Mouse (Mus musculus) heart, adult 8-10 months (tissue): ENCODE data around the gene Filip1. TPM values are rescaled to one million over a fixed set of nuclear protein-coding genes. Genes with fewer than 3 reads are reported as not detected.

Experiments
- DNase-seq: peaks from one replicate; pipeline ENCODE4 v3.0.0; 2022; ENCODE audit warnings: low spot score
- total RNA-seq, 4 experiments: library from RNA; stranded (reverse); gene quantifications; 2 replicates each; pipeline ENCODE4 v1.2.4; 2022

Filip1 gene
- total RNA-seq, 4 experiments from 2014 or later, result 107 to 134 (median 116) TPM

DNA sequence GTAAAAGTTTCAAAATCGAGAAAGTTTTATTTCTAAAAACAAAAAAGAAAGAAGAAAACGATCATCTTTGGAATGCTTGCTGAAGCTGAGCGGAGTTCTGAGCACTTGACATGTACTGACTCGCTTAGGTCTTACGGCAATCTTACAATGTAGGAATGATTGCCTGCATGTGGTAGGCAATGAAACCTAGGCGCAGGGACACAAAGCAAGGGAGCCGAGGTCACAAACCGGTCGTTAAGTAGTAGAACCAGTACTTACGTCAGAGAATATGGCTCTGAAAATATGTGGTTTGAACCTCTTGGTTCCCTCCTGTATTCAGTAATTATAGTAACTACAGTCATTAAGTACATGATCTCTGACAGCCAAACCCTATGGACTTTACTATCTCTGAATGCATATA, 29.4 kb downstream of the Filip1 start:
- DNase-seq, result no peak

- no peak for DNase-seq
Observed at GRCm38 (mm10) chr9:79979274-79979673, 33.4 kb downstream of the Filip1 start.

GRCm38 (mm10) chr9:79978228-79979024, 34.2 kb downstream of the Filip1 start:
- no peak for DNase-seq

- peak; percentile 84 for DNase-seq
Observed at GRCm38 (mm10) chr9:79977549-79977971, 35.1 kb downstream of the Filip1 start.

- no peak for DNase-seq
Observed at GRCm38 (mm10) chr9:79976789-79977188, 35.9 kb downstream of the Filip1 start.

GRCm38 (mm10) chr9:79975121-79975520, 37.5 kb downstream of the Filip1 start:
- DNase-seq, result no peak

- DNase-seq, result no peak
Observed at GRCm38 (mm10) chr9:79973582-79973981, 39.1 kb downstream of the Filip1 start.

GRCm38 (mm10) chr9:79972705-79973104, 39.9 kb downstream of the Filip1 start:
- no peak for DNase-seq

DNA sequence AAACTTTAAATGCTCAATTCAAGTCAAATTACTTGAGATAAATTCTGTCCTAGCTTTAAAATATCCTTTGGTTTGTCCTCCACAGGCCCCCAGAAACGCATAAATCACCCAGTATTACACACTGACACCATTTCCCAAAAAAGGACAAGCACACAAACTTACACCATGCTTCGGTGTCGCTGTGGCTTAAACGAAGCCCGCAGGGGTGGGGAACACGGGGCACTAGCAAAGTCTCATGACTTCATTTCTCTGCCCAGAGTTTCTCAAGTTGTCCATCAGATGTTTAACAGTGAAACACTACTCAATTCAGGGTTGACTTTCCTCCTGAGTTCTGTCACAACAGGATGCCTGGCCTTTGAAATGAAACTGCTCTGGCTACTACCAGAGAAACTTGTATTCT, 41.0 kb downstream of the Filip1 start:
- DNase-seq, result no peak

- no peak for DNase-seq
Observed at GRCm38 (mm10) chr9:79970659-79971118, 42.0 kb downstream of the Filip1 start.

- no peak for DNase-seq
Observed at GRCm38 (mm10) chr9:79969544-79969943, 43.1 kb downstream of the Filip1 start.

GRCm38 (mm10) chr9:79966711-79967487, 45.8 kb downstream of the Filip1 start:
- DNase-seq, result no peak

DNA sequence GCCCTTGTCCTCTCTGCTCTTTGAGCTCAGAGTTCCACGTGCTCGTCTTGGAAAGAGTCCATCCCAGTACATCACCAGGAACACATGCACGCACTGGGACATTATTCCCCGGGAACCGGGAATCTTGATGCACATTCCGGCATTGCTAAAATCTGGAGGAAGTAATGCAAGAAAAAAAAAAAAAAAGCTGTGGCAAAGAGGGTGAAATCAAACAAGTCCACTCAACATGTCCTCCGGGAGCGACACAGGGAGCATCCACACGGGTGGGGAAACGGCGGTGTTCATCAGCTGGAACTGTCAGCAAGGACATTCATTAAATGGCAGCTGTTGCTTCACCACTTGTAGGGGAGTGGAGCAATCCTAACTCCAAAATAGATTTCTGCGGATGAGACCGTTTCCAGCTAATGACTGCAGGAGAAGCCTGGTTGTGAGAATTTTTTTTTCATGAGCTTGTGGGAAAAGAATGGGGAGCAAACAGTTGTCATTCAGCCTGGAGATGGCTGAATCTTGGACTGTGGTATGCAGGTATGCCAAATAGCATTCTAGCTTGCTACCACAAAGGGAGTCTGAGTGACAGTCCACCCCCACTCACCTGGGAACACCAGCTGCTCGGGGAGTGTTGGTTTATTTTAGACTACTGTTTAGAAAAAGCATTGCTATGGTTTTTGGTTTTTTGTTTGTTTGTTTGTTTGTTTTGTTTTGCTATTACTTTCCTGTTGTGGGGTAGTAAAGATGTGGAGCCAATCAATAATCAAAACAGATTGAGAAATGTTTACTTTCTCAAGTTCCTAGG, 46.9 kb downstream of the Filip1 start:
- peak; percentile 83 for DNase-seq

- no peak for DNase-seq
Observed at GRCm38 (mm10) chr9:79965003-79965402, 47.6 kb downstream of the Filip1 start.

GRCm38 (mm10) chr9:79961630-79962285, 50.9 kb downstream of the Filip1 start:
- peak; percentile 84 for DNase-seq

DNA sequence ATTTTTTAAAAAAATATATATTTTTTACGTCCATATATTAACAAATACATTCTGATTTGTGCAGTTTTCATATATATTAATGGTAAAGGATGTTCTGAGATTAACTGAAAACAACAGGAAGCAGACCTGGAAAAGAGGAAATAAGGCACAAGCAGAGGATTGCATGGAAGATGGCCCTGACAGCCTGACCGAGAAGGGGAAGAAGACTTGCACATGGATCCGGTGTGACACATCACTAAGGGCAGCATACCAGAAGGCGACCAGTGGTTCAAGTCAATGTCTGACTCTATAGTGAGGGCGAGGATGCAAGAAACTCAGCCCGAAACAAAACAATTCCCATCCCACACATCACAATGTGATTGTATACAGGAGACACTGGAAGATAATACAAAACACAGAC, 52.2 kb downstream of the Filip1 start:
- no peak for DNase-seq

DNA sequence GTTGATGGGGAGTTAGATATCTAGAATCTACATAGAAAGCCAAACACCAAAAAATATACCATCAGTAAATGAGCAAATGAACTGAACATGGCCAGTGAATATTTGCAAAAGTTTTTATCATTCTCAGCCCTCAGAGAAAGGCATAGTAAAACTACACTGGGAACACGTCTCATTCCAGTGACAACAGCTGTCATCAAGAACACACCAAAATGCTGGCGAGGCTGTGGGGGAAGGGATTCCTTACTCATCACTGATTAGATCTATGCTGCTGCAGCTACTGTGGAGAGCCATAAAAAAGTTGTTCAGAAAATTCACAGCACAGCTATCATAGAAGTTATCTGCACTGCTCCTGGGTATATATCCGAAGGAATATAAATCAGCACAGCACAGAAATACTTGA, 54.3 kb downstream of the Filip1 start:
- DNase-seq, result no peak

DNA sequence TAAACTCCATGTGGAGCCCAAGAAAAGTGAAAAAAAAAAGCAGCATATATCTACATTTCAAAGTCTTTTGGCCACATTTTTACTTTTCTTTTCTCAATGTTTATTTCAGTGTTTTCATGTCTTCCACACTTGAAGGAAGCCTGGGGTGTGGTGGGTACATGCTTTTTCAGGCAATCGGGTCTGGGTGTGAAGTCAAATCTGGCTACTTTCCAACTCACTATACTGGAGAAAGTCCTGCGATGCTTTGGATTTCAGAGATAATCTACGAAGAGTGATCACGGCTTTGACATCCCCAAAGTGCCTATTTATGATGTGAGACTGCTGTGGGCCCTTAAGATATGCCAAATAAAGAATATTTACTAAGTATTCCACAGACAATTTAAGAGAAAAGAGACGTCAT, 57.7 kb downstream of the Filip1 start:
- no peak for DNase-seq

DNA sequence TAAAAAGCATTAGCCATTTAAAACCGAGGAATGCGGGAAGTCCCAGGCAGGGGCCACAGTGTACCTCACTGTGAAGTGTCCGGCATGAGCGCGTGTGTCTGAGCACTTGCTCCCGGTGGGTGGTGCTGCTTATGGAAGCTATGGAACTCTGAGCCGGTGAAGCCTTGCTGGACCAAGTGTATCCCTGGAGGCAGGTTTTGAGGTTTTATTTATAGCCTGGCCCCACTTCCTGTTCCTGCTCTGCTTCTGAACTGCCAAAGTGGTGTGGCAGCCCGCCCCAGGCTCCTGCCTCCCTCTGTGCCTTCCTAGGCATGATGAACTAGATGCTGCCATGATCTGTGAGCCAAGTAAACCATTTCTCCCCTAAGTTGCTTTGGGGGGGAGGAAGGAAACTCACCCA, 60.7 kb downstream of the Filip1 start:
- no peak for DNase-seq

DNA sequence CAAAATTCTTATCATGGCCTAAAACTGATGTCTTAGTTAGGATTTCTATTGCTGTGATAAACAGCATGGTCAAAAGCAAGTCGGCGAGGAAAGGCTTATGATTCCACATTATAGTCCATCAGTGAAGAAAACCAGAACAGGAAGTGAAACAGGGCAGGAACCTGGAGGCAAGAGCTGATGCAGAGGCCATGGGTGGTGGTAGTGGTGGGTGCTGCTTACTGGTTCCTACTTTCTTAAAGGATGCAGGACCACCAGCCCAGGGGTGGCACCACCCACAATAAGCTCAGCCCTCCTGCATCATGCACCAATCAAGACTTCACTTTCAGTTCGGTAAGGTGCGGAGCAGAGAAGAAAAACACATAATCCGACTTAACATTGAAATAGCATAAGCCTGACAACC, 61.3 kb downstream of the Filip1 start:
- DNase-seq, result no peak

DNA sequence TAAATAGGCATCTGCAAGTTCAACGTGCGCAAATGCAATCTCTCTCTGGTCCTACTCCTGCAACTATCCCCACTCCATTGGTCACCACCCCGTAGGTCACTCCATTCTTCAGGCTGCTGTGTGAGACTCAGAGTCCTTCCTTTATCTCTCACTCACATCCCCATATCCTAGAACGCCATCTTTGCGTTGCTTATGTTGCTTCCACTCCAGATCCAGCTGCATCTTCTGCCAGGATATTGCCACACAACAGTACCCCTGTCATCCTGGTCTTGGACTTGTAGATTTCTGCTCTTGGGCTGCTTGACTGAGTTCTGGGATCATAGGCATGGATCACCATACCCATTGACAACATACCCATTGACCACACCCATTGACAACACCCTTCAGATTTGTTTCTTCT, 62.0 kb downstream of the Filip1 start:
- no peak for DNase-seq

DNA sequence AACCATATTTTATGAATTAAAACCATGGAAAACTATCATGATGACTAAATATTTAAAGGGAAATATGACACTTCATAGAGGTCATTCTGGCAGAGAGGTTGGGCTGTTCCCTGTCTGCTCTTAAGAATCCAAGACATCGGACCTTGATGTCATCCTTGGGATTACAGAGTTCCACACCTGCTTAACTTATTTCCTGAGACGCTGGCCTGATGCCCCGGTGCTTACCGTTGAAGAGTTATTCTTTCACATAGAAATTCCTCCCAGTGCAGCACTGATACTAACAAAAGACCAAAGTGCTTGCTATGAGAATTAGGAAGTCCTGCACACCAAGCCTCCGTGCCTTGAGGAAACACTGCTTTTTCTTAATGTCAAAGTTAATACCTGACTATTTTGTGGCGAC, 62.6 kb downstream of the Filip1 start:
- no peak for DNase-seq
